Mouse (Mus musculus) skeletal muscle tissue, postnatal 0 days (tissue): ENCODE measurements around the gene Mogat1. TPM values are rescaled to one million over a fixed set of nuclear protein-coding genes. Genes with fewer than 3 reads are reported as not detected.

Experiments
- polyA plus RNA-seq: library from polyadenylated mRNA; unstranded; fragments of >200 nt; fragmentation: Nextera tagmentation; extraction: Ambion mirVana; gene quantifications from 2 replicates; pipeline ENCODE4 v1.2.1, GENCODE M21; 2015

Mogat1 gene
- 0.87 and 1.0 TPM in 2 replicates for polyA plus RNA-seq

DNA sequence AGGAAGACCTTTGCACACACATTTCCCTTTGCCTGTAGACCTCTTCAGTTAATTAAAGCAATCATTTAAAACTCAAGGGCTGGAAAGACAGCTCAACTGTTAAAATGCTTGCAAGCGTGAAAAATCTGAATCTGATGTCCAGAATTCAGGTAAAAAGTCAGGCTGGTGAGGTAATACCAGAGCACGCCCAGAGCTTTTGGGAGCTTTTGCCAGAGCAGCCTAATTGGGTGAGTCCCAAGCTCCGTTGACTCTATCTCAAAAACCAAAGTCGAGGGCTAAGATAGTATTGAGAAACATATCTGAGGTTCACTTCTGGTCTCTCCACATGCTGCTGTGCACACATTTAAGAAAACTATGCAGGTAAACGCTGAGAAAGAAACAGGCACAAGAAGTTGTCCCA is at the start of gene Mogat1:
Gene Mogat1, plus strand, starts transcription at position 130 of the 400 bp plus-strand sequence.

DNA sequence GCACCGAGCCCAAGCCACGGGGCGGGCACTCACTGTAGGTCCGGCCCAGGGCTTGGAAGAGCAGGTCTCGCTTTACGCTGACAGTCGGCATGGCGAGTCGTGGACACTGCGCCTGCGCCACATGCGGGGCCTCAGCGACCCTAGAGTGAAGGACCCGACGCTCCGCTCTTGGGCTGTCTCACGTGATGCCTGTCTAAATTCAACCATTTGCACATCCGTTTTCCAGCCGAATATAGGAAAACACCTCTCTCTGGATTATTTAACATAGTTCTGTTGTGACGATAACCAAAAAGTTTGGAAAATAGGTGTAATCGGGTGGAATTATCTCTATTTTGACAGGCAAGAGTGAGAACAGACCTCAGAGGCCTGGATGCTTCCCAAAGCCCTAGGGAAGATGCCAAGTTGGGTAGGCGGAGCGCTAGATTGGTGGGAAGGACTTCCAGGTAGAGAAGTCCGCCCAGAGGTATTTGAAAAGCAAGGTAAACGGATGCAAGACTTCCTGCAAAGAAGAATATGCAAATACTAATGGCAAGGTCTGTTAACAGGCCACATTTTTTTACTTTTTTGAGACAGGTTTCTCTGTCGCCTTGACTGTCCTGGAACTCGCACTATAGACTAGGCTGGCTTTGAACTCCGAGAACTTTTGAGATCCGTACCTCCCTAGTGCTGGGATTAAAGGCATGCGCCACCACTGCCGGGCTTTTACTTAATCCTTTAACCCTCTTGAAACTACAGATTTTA is 21.9 kb upstream of the Mogat1 start, which contains the start of gene Farsb:
Gene Farsb, minus strand, starts transcription at position 146 of the 741 bp plus-strand sequence.

DNA sequence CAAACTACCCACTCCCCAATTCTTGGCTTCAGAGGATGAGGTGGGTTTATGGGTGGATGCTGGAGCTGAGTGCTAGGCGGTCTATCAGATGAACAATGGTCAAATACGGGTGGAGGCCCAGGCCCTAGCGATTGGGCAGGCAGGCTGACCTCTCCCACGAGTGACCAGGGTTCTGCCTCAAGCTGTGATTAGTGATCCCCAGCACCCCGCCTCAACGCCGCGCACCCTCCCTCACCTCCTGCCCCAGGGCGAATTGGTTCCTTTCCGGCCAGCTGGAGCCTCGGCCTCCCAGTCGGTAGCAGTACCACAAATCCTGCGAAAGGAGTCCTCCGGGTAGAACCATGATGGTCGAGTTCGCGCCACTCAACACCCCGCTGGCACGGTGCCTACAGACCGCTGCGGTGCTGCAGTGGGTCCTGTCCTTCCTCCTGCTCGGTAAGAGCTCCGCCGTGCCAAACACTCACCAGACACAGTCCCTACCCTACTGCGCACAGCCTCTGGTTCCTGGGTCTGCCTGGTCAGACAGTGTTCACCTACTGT is 900 bp downstream of the Mogat1 start, which contains the start of gene BC035947:
Gene BC035947, minus strand, starts transcription at position 538 of the 540 bp plus-strand sequence.

Other genes with a start within 250 kb of the Mogat1 start
- gene Sgpp2, start 200.6 kb upstream of the Mogat1 start, polyA plus RNA-seq = 0.06 and 0.17 TPM in 2 replicates
- 68.1 and 70.0 TPM in 2 replicates for gene Farsb, start 22.1 kb upstream of the Mogat1 start, polyA plus RNA-seq
- gene BC035947, start 1.2 kb downstream of the Mogat1 start, polyA plus RNA-seq = 0.05 TPM in 1 of 2 replicates, not detected in the other
- gene Acsl3, start 146.8 kb downstream of the Mogat1 start, polyA plus RNA-seq = 58.4 and 59.3 TPM in 2 replicates
- gene Utp14b, start 147.0 kb downstream of the Mogat1 start, polyA plus RNA-seq = 1.8 and 2.1 TPM in 2 replicates